Mouse (Mus musculus) cerebellum, adult 2 months (tissue): ENCODE results near the gene Basp1. TPM values are rescaled to one million over a fixed set of nuclear protein-coding genes. Genes with fewer than 3 reads are reported as not detected.

Source experiments
- DNase-seq, 2 experiments: peaks; one replicate each; pipeline ENCODE4 v3.0.0; 2021
- H3K27ac ChIP-seq: fragments of 200-500 bp; 2 replicates; pipeline ENCODE4 v1.5.1; 2012; ENCODE audit warnings: low read length, control low read depth, inconsistent platforms; ENCODE audit not compliant: insufficient read depth
- H3K27me3 ChIP-seq: fragments of 200-500 bp; 2 replicates; pipeline ENCODE4 v1.6.1; 2012; ENCODE audit warnings: inconsistent platforms, mild to moderate bottlenecking, low read length, moderate library complexity; ENCODE audit not compliant: control insufficient read depth, insufficient read depth
- H3K4me1 ChIP-seq: fragments of 200-500 bp; 2 replicates; pipeline ENCODE4 v1.6.1; 2011; ENCODE audit warnings: low read length; ENCODE audit not compliant: control insufficient read depth, insufficient read depth
- H3K4me3 ChIP-seq: fragments of 200-500 bp; replicated peaks from 2 replicates; pipeline ENCODE3; 2011; ENCODE audit warnings: mild to moderate bottlenecking, low read depth, low read length, control low read depth; ENCODE audit not compliant: insufficient read depth
- CTCF ChIP-seq: fragments of 200-500 bp; IDR thresholded peaks from 2 replicates; pipeline ENCODE4 v1.5.1; 2011; ENCODE audit warnings: low read depth, mild to moderate bottlenecking, control low read depth, low read length, moderate library complexity, borderline replicate concordance; ENCODE audit not compliant: insufficient read depth
- POLR2A ChIP-seq: fragments of 200-500 bp; IDR thresholded peaks from 2 replicates; pipeline ENCODE4 v1.6.1; 2011; ENCODE audit warnings: low read length, control low read depth, borderline replicate concordance; ENCODE audit not compliant: insufficient read depth
- WGBS: fragments of 180-500 bp; shearing (Covaris S2); methylation state at CpG from one replicate; pipeline ENCODE4 v1.1.7; 2018; 5-methylcytosine and 5-hydroxymethylcytosine counted together
- polyA plus RNA-seq: library from polyadenylated mRNA; depleted of rRNA; stranded (reverse); fragments of >200 nt; gene quantifications from 2 replicates; pipeline ENCODE4 v1.2.3, GENCODE M21; 2012

The Basp1 gene
- polyA plus RNA-seq, 1 experiment = 74.3 TPM

GRCm38 (mm10) chr15:25432341-25432740 lies 18.8 kb upstream of the Basp1 start:
- Histone ChIP-seq H3K4me3 (no peak overlapping the region), H3K4me1 (no peaks in the 10 kb centered on the region), H3K27me3 (no peaks in the 10 kb centered on the region; the same call in 1 of the 2 replicates), H3K27ac (no peak overlapping the region)
- TF ChIP-seq CTCF (no peak), POLR2A (no peak)
- 96% methylated on average over 1 of the region's 1 CpGs for WGBS
- no peak for DNase-seq

- no peak overlapping the region for H3K4me3 ChIP-seq
- no peak overlapping the region for H3K27ac ChIP-seq
- no peak for DNase-seq
- H3K4me1 ChIP-seq = no peaks in the 10 kb centered on the region
- TF ChIP-seq CTCF = no peak
- no peak for TF ChIP-seq POLR2A
- WGBS = 94% methylated on average over 3 of the region's 3 CpGs
- H3K27me3 ChIP-seq = no peaks in the 10 kb centered on the region
Observed at GRCm38 (mm10) chr15:25430167-25430566, 16.6 kb upstream of the Basp1 start.

GRCm38 (mm10) chr15:25429007-25429406 lies 15.4 kb upstream of the Basp1 start:
- Histone ChIP-seq H3K27me3 (no peaks in the 10 kb centered on the region), H3K4me1 (no peaks in the 10 kb centered on the region), H3K4me3 (no peak overlapping the region), H3K27ac (no peak overlapping the region)
- no peak for DNase-seq
- TF ChIP-seq POLR2A (no peak), CTCF (no peak)
- 62% methylated on average over 7 of the region's 7 CpGs for WGBS

- 27% methylated on average over 7 of the region's 7 CpGs for WGBS
- TF ChIP-seq CTCF = peak; percentile 29; the same call in 1 of the 2 replicates
- TF ChIP-seq POLR2A = no peak
- Histone ChIP-seq H3K27me3 (no peaks in the 10 kb centered on the region), H3K4me3 (no peak overlapping the region), H3K27ac (no peak overlapping the region), H3K4me1 (no peaks in the 10 kb centered on the region)
- peak in 1 of 2 experiments; percentile 40 for DNase-seq
Observed at GRCm38 (mm10) chr15:25428551-25428950, 15.0 kb upstream of the Basp1 start.

- Histone ChIP-seq H3K4me3 (no peak overlapping the region), H3K27me3 (no peaks in the 10 kb centered on the region), H3K27ac (no peak overlapping the region), H3K4me1 (no peaks in the 10 kb centered on the region)
- DNase-seq = no peak
- WGBS = 93% methylated on average over 9 of the region's 9 CpGs
- TF ChIP-seq POLR2A (no peak), CTCF (no peak)
Observed at GRCm38 (mm10) chr15:25420266-25420665, 6.7 kb upstream of the Basp1 start.

GRCm38 (mm10) chr15:25416367-25416766 lies 2.8 kb upstream of the Basp1 start:
- WGBS = 78% methylated on average over 6 of the region's 6 CpGs
- no peak for TF ChIP-seq CTCF
- no peak for TF ChIP-seq POLR2A
- H3K4me3 ChIP-seq = no peak overlapping the region
- H3K4me1 ChIP-seq = 0 out of 2 replicates have a peak, but pooled peaks cover 2% of the 10 kb centered on the region
- peaks cover 5% of the 10 kb centered on the region; the same call in 1 of the 2 replicates for H3K27me3 ChIP-seq
- H3K27ac ChIP-seq = no peak overlapping the region
- no peak for DNase-seq

GRCm38 (mm10) chr15:25415958-25416357 lies 2.4 kb upstream of the Basp1 start:
- no peak for TF ChIP-seq CTCF
- no peak for TF ChIP-seq POLR2A
- Histone ChIP-seq H3K4me3 (no peak overlapping the region), H3K27ac (no peak overlapping the region), H3K27me3 (peaks cover 5% of the 10 kb centered on the region; the same call in 1 of the 2 replicates), H3K4me1 (0 out of 2 replicates have a peak, but pooled peaks cover 2% of the 10 kb centered on the region)
- WGBS = 78% methylated on average over 4 of the region's 4 CpGs
- DNase-seq = no peak

- TF ChIP-seq CTCF = peak; percentile 85
- TF ChIP-seq POLR2A = no peak
- H3K27me3 ChIP-seq = peaks cover 5% of the 10 kb centered on the region; the same call in 1 of the 2 replicates
- no peak overlapping the region for H3K27ac ChIP-seq
- peak overlapping the region; percentile 52 for H3K4me3 ChIP-seq
- 0 out of 2 replicates have a peak, but pooled peaks cover 2% of the 10 kb centered on the region for H3K4me1 ChIP-seq
- DNase-seq = peak; percentile 79 to 86
- under 1% methylated on average over 14 of the region's 14 CpGs for WGBS
Observed at GRCm38 (mm10) chr15:25414747-25415119, 1.2 kb upstream of the Basp1 start.

GRCm38 (mm10) chr15:25414011-25414746 lies 615 bp upstream of the Basp1 start:
- Histone ChIP-seq H3K27ac (no peak overlapping the region), H3K27me3 (peaks cover 5% of the 10 kb centered on the region; the same call in 1 of the 2 replicates), H3K4me1 (0 out of 2 replicates have a peak, but pooled peaks cover 2% of the 10 kb centered on the region), H3K4me3 (peak overlapping the region; percentile 52)
- DNase-seq = no peak
- WGBS = under 1% methylated on average over 34 of the region's 36 CpGs
- no peak for TF ChIP-seq POLR2A
- no peak for TF ChIP-seq CTCF
